Comparison of ENCODE assay signal across 25 mouse cellular contexts in the genomic region with DNA sequence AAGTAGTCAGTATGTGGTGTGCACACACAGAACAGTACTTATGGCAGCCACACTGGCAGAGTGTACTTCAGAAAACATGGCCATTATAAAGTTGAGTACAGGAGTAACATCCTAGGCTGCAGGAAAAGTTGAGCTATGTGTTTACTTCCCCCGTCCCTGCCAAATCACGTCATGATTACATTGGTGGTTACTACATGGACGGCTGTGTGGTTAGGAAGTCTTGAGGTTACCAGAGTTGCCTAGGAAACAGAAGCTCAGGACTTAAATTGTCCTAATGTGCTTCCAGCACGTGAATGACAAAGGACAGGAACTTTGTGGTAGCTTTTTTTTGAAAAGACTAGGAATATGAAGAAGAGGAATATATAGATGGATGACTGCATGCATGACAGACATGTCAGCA. TPM values are rescaled to one million over a fixed set of nuclear protein-coding genes. Genes with fewer than 3 reads are reported as not detected.
DNase-seq lines count a peak whose midpoint lies in the region; ATAC-seq lines count a peak whose summit lies in the region.
"Had no signal": no experiment of that assay in that cellular context is flagged by ENCODE, and none has a peak within 500 bp of the region (broad histone marks: within the 10 kb centered on the region; RNA-seq: fewer than 3 reads in every experiment).

No protein-coding gene starts in this region.

- H3K4me3 ChIP-seq in heart, embryonic 12.5 days: no peak overlapping the region
- H3K4me3 ChIP-seq in midbrain, embryonic 11.5 days (ENCODE audit: low read depth, low read length): no peak overlapping the region
- H3K4me3 ChIP-seq: embryonic facial prominence, embryonic 15.5 days; forebrain, embryonic 13.5 days; gastrocnemius, adult 2 months; hindbrain, embryonic 15.5 days had no signal

- WGBS in heart, embryonic 12.5 days: 73% methylated on average over 4 of the region's 4 CpGs
- 75% methylated on average over 4 of the region's 4 CpGs for WGBS in midbrain, embryonic 11.5 days

- no peak for ATAC-seq in heart, embryonic 12.5 days (ENCODE audit: insufficient number of reproducible peaks, low FRiP score)
- peak; percentile 92 for ATAC-seq in common myeloid progenitor, adult 5-6 weeks (replicated peaks; ENCODE audit: low read depth, poor library complexity, severe bottlenecking)
- ATAC-seq in hematopoietic stem cell, adult 5-6 weeks (replicated peaks in 1 of 2; ENCODE audit: insufficient read depth in 1 of 2, low FRiP score in 2 of 2, low TSS enrichment in 1 of 2, low read depth in 1 of 2, poor library complexity in 2 of 2, severe bottlenecking in 2 of 2): peak; percentile 84 to 88; a peak in 3 of 4 replicates
- ATAC-seq in midbrain, embryonic 11.5 days (ENCODE audit: low FRiP score): no peak
- ATAC-seq: forebrain, embryonic 13.5 days; forebrain, postnatal 0 days; inflammation-experienced regulatory T-cells, adult 6 months; intestine, postnatal 0 days; Patski had no signal

- H3K27me3 ChIP-seq in heart, embryonic 12.5 days (replicated peaks): no peaks in the 10 kb centered on the region
- H3K27me3 ChIP-seq in midbrain, embryonic 11.5 days (ENCODE audit: control insufficient read depth, insufficient read depth, low read length): no peaks in the 10 kb centered on the region
- H3K27me3 ChIP-seq: CH12.LX; embryonic facial prominence, embryonic 15.5 days; forebrain, embryonic 13.5 days; hindbrain, embryonic 15.5 days; Patski had no signal

- H3K9ac ChIP-seq in heart, embryonic 12.5 days: no peak overlapping the region
- no peak overlapping the region for H3K9ac ChIP-seq in midbrain, embryonic 11.5 days (ENCODE audit: low read length)
- H3K9ac ChIP-seq: embryonic facial prominence, embryonic 15.5 days; forebrain, embryonic 13.5 days; forebrain, postnatal 0 days; hindbrain, embryonic 15.5 days had no signal

- H3K4me2 ChIP-seq in heart, embryonic 12.5 days: no peak overlapping the region
- H3K4me2 ChIP-seq in midbrain, embryonic 11.5 days: no peak overlapping the region
- H3K4me2 ChIP-seq: embryonic facial prominence, embryonic 15.5 days; forebrain, embryonic 13.5 days; heart, embryonic 11.5 days; hindbrain, embryonic 15.5 days had no signal

- H3K36me3 ChIP-seq in heart, embryonic 12.5 days: peaks cover 92% of the 10 kb centered on the region
- H3K36me3 ChIP-seq in midbrain, embryonic 11.5 days (ENCODE audit: control insufficient read depth, insufficient read depth, low read length): peaks cover 41% of the 10 kb centered on the region

- no peaks in the 10 kb centered on the region for H3K9me3 ChIP-seq in heart, embryonic 12.5 days (replicated peaks)
- no peaks in the 10 kb centered on the region for H3K9me3 ChIP-seq in midbrain, embryonic 11.5 days (ENCODE audit: control insufficient read depth, low read length)
- H3K9me3 ChIP-seq: embryonic facial prominence, embryonic 15.5 days; forebrain, embryonic 13.5 days; hindbrain, embryonic 15.5 days had no signal

- no peak overlapping the region for H3K27ac ChIP-seq in heart, embryonic 12.5 days (ENCODE audit: poor library complexity, severe bottlenecking)
- no peak overlapping the region for H3K27ac ChIP-seq in midbrain, embryonic 11.5 days (ENCODE audit: low read depth, low read length)
- H3K27ac ChIP-seq: embryonic facial prominence, embryonic 15.5 days; forebrain, embryonic 13.5 days; gastrocnemius, adult 2 months; hindbrain, embryonic 15.5 days had no signal

- DNase-seq in heart, adult 11 months: peak; percentile 23
- peak; percentile 81 for DNase-seq in 416B (ENCODE audit: low read depth)
- no peak for DNase-seq in thymus, postnatal 4 days
- no peak for DNase-seq in midbrain, embryonic 11.5 days (ENCODE audit: low spot score, missing footprints)
- no peak for DNase-seq in cerebellum, adult 11-12 months
- DNase-seq: adrenal gland, adult 8-10 months; adrenal gland, postnatal 36 days; cerebellum, adult 11 months; cerebellum, adult 9-10 months; cerebellum, postnatal 25 days; forebrain, postnatal 0 days; gastrocnemius, adult 2 months; gastrocnemius, postnatal 25 days; heart, adult 18-20 months had no signal

- no peaks in the 10 kb centered on the region for H3K4me1 ChIP-seq in heart, embryonic 12.5 days (replicated peaks)
- no peaks in the 10 kb centered on the region for H3K4me1 ChIP-seq in midbrain, embryonic 11.5 days (ENCODE audit: control insufficient read depth, insufficient read depth, low read length)
- H3K4me1 ChIP-seq: embryonic facial prominence, embryonic 15.5 days; forebrain, embryonic 13.5 days; hindbrain, embryonic 15.5 days had no signal

RNA-seq across cellular contexts. Expression of a gene that starts 51.8 kb away (rescaled TPM):
- polyA plus RNA-seq in heart, embryonic 12.5 days (2016; fragmentation: Nextera tagmentation; extraction: Ambion mirVana): 22.8 and 24.4 TPM in 2 replicates
- total RNA-seq in common myeloid progenitor, adult 5-6 weeks (2017): 41.0 and 70.5 TPM in 2 replicates
- 36.4 and 37.5 TPM in 2 replicates for total RNA-seq in hematopoietic stem cell, adult 5-6 weeks (2017)
- polyA plus RNA-seq in midbrain, embryonic 11.5 days (2014; fragmentation: Nextera tagmentation; extraction: Ambion mirVana): 27.6 and 28.9 TPM in 2 replicates

RNA-seq across cellular contexts. Expression of a gene that starts 51.9 kb away (rescaled TPM):
- polyA plus RNA-seq in heart, embryonic 12.5 days (2016; fragmentation: Nextera tagmentation; extraction: Ambion mirVana): 110 and 115 TPM in 2 replicates
- total RNA-seq in common myeloid progenitor, adult 5-6 weeks (2017): 43.7 and 48.5 TPM in 2 replicates
- total RNA-seq in hematopoietic stem cell, adult 5-6 weeks (2017): 42.2 and 53.7 TPM in 2 replicates
- polyA plus RNA-seq in midbrain, embryonic 11.5 days (2014; fragmentation: Nextera tagmentation; extraction: Ambion mirVana): 176 and 188 TPM in 2 replicates

Comparison
In these comparisons a context has a peak if more than half of its experiments do, and no peak if none do; other contexts are left out.
1. DNase-seq: peak in heart, adult 11 months (single experiment) and 416B (single experiment); none in thymus, postnatal 4 days (single experiment), midbrain, embryonic 11.5 days (single experiment) and cerebellum, adult 11-12 months (single experiment).
2. ATAC-seq: peak in common myeloid progenitor, adult 5-6 weeks (single experiment) and hematopoietic stem cell, adult 5-6 weeks (2 of 2); none in heart, embryonic 12.5 days (single experiment) and midbrain, embryonic 11.5 days (single experiment).